Mouse (Mus musculus) Patski (cell line): ENCODE measurements around the gene Zfp704. TPM values are rescaled to one million over a fixed set of nuclear protein-coding genes. Genes with fewer than 3 reads are reported as not detected.
A peak's percentile ranks its signal among the peaks of the same experiment; 100 is the strongest.

Experiments
- ATAC-seq: fragments of 100-300 bp; one replicate; pipeline ENCODE4 v1.8.0; 2021
- CTCF ChIA-PET: fragments of 350-600 bp; sonication (Branson Sonifier 250); formaldehyde crosslinking; loops from one replicate; lab custom pipeline; 2022; ENCODE audit warnings: inconsistent platforms; lab: Charles Lee
- POLR2A ChIA-PET: fragments of 350-600 bp; sonication (Branson Sonifier 250); formaldehyde crosslinking; loops from one replicate; lab custom pipeline; 2022; ENCODE audit warnings: antibody characterized with exemption, inconsistent platforms; lab: Charles Lee
- DNase-seq: peaks from one replicate; pipeline ENCODE4 v3.0.0-alpha.2; 2011; ENCODE audit warnings: low read depth, low spot score
- H3K27me3 ChIP-seq: fragments of 371-371 bp; one replicate; pipeline ENCODE4 v1.5.1; 2021
- CTCF ChIP-seq: fragments of 100-300 bp; IDR thresholded peaks from one replicate; pipeline ENCODE4 v1.5.1; 2021
- in situ Hi-C: fragments of 300-500 bp; cut with MboI; formaldehyde crosslinking; loops from 3 replicates; pipeline ENCODE4 v1.11.1; 2018; ENCODE audit warnings: low pct_unique_long_range_greater_than_20kb, mixed read lengths
- polyA plus RNA-seq: library from polyadenylated mRNA; unstranded; gene quantifications from one replicate; pipeline ENCODE4 v1.2.3, GENCODE M21; 2021

Zfp704 gene
- polyA plus RNA-seq, 1 experiment from 2014 or later = 24.8 TPM

DNA sequence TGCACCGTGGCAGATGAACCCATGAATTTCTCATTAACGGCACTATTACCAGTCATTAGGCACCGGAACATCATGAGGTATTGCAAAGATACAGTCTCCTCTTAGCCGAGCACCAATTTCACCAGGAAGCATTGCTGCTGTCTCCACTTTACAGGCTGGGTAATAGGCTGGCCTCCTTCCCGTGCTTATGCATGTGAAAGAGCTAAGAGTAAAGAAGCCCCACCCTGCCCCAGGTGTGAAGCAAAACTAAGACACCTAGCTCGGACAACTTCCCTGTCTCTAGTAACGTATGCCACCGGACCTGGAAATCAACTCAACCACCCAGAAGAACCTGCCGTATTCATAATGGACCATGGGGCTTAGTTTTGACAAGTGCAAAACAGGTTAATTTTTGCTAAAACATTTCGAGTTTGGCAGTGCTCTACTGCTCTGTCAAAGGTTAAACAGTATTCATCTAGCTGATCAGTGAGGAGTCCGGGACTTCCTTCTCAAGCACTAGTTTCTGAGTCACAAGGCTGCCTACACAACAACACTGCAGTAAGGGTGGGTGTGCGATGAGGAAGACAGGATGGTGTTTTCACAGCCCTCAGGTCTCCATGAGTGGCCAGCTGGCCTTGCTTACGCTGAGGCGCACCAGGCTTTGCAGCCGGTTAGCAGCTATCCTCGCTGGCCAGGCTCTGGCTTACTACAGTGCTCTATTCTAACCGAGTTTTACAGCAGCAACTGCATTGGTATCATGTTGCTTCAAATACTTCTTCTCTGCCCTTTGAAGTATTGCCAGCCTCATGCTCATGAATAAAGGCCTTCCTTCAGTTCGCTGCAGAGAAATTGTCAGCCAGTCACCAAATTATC lies 86.6 kb downstream of the Zfp704 start:
- no peaks in the 10 kb centered on the region for H3K27me3 ChIP-seq
- ATAC-seq = no peak
- ChIA-PET POLR2A (interaction anchor here (2.1 kb wide), 1 partner anchor 9 kb away, joined by 12 read pairs; no protein-coding TSS in a partner anchor), CTCF (interaction anchor here (1.1 to 2.8 kb wide), 9 partner anchors 8 to 182 kb away, joined by 3 to 12 read pairs (median 5); no protein-coding TSS in a partner anchor)
- DNase-seq = no peak
- TF ChIP-seq CTCF = no peak
- in situ Hi-C loops = no loop called here

DNA sequence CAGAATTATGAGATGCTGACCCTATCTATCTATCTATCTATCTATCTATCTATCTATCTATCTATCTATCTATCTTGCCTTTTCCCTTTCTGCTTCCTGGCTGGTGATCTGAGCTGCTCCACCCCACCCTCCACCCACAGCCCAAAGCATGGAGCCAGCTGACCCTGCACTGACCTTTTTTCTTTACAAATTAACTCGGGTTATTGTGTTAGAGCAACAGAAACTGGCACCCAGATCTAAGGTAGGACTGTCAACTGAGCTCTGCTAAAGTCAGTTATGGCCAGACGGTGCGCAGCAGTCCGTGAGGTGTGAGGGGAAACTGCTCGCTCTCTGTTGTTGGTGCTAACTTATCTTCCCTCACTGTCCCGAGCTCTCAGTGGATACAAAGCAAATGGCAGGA lies 87.9 kb downstream of the Zfp704 start:
- no peaks in the 10 kb centered on the region for H3K27me3 ChIP-seq
- CTCF ChIA-PET = interaction anchor here (0.7 to 2.1 kb wide), 3 partner anchors 13 to 67 kb away, joined by 3 to 7 read pairs (median 3); no protein-coding TSS in a partner anchor
- no peak for TF ChIP-seq CTCF
- no peak for DNase-seq
- POLR2A ChIA-PET = no interaction called here
- in situ Hi-C loops = no loop called here
- no peak for ATAC-seq

DNA sequence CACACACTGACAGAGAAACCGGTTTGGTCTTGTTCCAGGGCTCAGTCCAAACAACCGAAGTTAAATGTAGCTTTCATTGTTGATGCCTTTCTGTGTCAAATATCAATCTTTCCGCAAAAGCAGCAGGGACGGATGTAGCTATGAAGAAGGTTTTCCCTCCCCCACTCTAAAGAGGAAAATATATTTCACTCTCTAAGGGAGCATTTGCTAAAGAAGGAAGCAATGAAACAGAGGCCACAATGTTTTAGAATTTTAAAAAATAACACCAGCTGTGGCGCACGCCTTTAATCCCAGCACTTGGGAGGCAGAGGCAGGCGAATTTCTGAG lies 89.2 kb downstream of the Zfp704 start:
- DNase-seq (no peak), ATAC-seq (no peak)
- POLR2A ChIA-PET = interaction anchor here (0.5 to 1.3 kb wide), 3 partner anchors 9 to 88 kb away, joined by 3 to 8 read pairs (median 5); no protein-coding TSS in a partner anchor
- no peaks in the 10 kb centered on the region for H3K27me3 ChIP-seq
- in situ Hi-C loops = no loop called here
- TF ChIP-seq CTCF = no peak
- CTCF ChIA-PET = interaction anchor here (1.1 kb wide), 1 partner anchor 65 kb away, joined by 3 read pairs; no protein-coding TSS in a partner anchor

DNA sequence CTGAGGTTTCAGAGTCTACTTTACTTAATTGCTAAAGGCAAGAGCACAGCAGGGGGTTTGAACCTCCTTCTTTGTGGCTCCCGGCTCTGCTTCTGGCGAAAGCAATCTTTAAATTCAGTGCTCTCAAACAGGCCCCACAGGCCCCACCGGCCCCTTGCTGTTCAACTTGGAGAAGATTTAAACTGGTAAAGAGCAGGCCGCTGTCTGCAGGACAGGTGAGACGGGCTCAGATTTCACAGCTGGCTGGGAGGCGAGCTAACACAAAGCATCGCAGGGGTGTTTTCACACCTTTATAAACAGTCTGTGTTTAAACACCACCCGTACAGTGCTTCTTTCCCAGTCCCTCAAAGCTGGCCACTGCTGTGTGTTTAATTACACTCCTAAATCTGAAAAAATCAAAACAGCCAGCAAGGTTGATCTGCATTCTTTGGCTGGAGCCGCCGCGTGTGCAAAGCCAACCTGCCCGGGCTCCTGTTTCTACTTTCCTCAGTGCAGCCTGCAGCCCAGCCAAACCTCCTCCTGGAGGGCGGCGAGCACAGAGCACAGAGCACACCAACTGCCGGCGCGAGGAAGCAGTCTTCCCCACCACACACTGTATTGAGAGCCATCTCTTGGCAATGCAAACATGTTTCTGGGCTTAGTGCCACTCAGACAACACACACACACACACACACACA lies 89.7 kb downstream of the Zfp704 start:
- in situ Hi-C loops = no loop called here
- CTCF ChIA-PET = interaction anchor here (1.0 to 1.1 kb wide), 2 partner anchors 29 to 66 kb away, joined by 3 read pairs; no protein-coding TSS in a partner anchor

DNA sequence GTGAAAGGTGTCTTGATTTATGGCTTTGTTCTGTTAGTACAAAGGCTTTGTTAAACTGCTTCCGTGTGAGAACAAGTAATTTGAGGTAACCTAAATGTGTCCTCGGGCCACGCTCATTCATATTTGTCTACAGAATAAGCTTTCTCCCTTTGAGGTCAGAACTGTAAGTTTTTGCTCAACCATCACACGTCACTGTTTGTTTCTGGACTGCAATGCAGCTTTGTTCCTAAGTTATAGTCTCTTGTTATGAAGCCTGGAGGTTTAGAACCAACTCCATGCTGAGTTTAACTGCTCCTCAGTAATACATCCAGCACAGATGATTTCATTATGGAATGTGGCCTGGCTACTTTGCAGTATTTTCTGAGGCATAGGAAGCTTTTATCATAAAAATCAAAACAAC lies 90.4 kb downstream of the Zfp704 start:
- no peak for DNase-seq
- in situ Hi-C loops = no loop called here
- no peaks in the 10 kb centered on the region for H3K27me3 ChIP-seq
- CTCF ChIA-PET = interaction anchor here (1.0 to 1.3 kb wide), 3 partner anchors 29 to 66 kb away, joined by 3 read pairs; no protein-coding TSS in a partner anchor
- POLR2A ChIA-PET = interaction anchor here (1.3 kb wide), 1 partner anchor 19 kb away, joined by 5 read pairs; no protein-coding TSS in a partner anchor
- TF ChIP-seq CTCF = no peak
- ATAC-seq = no peak

More for the DNA sequence above, 89.7 kb downstream of the Zfp704 start:
- POLR2A ChIA-PET = interaction anchor here (0.5 to 1.3 kb wide), 3 partner anchors 10 to 88 kb away, joined by 3 to 8 read pairs (median 5); no protein-coding TSS in a partner anchor
- ATAC-seq = no peak
- no peak for DNase-seq
- H3K27me3 ChIP-seq = no peaks in the 10 kb centered on the region
- no peak for TF ChIP-seq CTCF

DNA sequence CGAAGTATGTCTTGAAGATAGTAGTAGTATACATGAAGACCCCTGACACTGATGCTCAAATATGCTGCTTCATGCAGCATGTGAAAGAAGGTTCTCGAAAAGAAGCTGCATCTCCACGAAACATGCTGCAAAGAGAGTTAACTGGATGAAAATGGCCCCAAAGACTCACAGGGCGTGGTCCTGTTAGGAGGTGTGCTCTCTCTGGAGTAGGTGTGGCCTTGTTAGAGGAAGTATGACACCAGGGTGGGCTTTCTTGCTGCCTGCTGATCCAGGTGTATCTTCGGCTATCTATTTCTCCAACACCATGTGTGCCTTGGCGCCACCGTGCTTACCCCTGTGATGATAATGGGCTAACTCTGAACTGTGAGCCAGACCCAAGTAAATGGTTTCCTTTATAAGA lies 90.9 kb downstream of the Zfp704 start:
- ATAC-seq (no peak), DNase-seq (no peak)
- no peak for TF ChIP-seq CTCF
- ChIA-PET CTCF (interaction anchor here (1.3 kb wide), 1 partner anchor 38 kb away, joined by 3 read pairs; no protein-coding TSS in a partner anchor), POLR2A (no interaction called here)
- no peaks in the 10 kb centered on the region for H3K27me3 ChIP-seq
- in situ Hi-C loops = no loop called here

DNA sequence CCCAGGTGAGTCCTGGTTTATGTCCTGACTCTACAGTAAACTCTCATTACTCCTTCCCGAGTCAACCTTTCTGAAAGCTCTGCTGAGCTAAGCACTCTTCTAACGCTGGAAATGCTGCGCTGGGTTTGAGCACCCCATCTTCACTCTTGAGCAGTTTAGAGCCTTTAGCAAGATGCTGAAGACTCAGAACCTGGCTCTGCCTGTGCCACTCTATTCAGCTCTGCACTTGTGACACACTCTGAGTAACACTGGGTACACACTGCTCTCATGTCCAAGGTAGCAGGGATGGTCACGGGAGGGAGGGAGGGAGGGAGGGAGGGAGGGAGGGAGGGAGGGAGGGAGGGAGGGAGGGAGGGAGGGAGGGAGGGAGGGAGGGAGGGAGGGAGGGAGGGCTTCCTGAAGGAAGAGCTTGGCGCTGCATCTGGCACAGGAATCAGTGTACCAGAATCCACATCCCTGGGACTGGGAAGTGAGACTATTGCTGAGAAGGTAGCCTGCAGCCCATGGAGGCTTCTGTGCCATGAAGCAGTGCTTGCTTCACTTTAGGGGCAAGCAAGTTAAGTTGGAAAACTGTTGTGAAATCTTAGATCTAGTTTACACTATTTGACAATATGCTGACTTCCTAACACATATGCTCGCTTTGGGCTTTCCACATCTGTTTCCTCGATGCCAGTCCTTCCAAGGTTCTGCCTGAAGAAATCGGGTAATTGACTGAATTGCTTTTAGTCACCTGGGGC lies 93.6 kb downstream of the Zfp704 start:
- POLR2A ChIA-PET = no interaction called here
- DNase-seq = no peak
- CTCF ChIA-PET = interaction anchor here (1.4 to 2.9 kb wide), 3 partner anchors 8 to 23 kb away, joined by 3 to 11 read pairs (median 5); no protein-coding TSS in a partner anchor
- TF ChIP-seq CTCF = no peak
- in situ Hi-C loops = no loop called here
- no peak for ATAC-seq
- no peaks in the 10 kb centered on the region for H3K27me3 ChIP-seq

DNA sequence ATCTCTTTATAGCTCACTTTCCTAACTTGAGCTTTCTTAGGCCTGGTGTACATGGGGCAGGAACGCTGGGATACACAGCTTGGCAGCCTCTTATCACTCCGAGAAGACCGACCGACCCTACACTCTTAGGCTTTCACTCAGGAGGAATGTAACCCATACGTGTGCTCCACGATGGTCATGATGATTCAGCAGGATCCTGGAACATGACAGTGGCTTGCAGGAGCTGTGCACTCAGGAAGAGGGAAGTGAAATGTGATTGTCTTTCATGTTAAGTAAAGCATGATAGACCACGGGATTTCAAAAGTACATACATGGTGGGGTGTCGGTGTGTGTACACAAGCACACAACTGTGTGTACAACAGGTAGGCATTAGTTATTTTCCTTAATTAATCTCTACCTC lies 94.4 kb downstream of the Zfp704 start:
- ATAC-seq (no peak), DNase-seq (no peak)
- POLR2A ChIA-PET = interaction anchor here (3.2 kb wide), 1 partner anchor 9 kb away, joined by 12 read pairs; no protein-coding TSS in a partner anchor
- no peak for TF ChIP-seq CTCF
- in situ Hi-C loops = no loop called here
- H3K27me3 ChIP-seq = no peaks in the 10 kb centered on the region
- CTCF ChIA-PET = interaction anchor here (1.4 to 2.9 kb wide), 2 partner anchors 9 to 12 kb away, joined by 5 to 11 read pairs; no protein-coding TSS in a partner anchor

DNA sequence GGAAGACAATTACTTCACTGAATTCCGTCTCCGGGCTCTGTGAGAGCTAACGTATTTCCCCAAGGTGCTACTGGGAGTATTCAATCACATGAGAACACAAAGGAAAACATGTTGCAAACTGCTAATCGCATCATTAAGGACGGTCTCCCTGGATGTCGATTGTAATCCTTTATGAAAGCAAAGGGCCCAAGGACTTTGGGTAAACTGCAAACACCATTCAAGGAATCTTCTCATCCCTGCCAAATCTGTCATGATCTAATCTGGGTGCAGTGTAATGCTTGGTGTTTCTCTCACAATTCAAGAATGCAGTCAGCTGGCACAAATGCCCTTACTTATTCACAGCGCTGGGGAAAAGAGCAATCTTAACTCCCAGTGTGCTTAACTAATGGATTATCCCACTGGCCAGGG lies 96.2 kb downstream of the Zfp704 start:
- in situ Hi-C loops = no loop called here
- ChIA-PET CTCF (interaction anchor here (2.9 kb wide), 1 partner anchor 10 kb away, joined by 11 read pairs; no protein-coding TSS in a partner anchor), POLR2A (interaction anchor here (0.9 to 3.2 kb wide), 3 partner anchors 10 to 41 kb away, joined by 3 to 12 read pairs (median 3); no protein-coding TSS in a partner anchor)
- DNase-seq = peak; percentile 98
- peak; percentile 97 for ATAC-seq
- TF ChIP-seq CTCF = no peak
- H3K27me3 ChIP-seq = no peaks in the 10 kb centered on the region
